Mouse (Mus musculus) forebrain, embryonic 11.5 days (tissue): ENCODE results near the gene Shank2. TPM values are rescaled to one million over a fixed set of nuclear protein-coding genes. Genes with fewer than 3 reads are reported as not detected.

Source experiments
- ATAC-seq: fragments of 200-750 bp; cut with Nextera tagmentation; replicated peaks from 2 replicates; pipeline ENCODE4 v1.8.0; 2017; ENCODE audit warnings: moderate TSS enrichment; ENCODE audit not compliant: low FRiP score
- DNase-seq: peaks from one replicate; pipeline ENCODE4 v3.0.0-alpha.2; 2017; ENCODE audit warnings: low spot score
- H3K27ac ChIP-seq: fragments of 300-500 bp; sonication (generic); 2 replicates; pipeline ENCODE4 v1.5.1; 2014; ENCODE audit warnings: low read depth, low read length
- H3K27me3 ChIP-seq: fragments of 300-500 bp; sonication (generic); 2 replicates; pipeline ENCODE4 v1.6.1; 2014; ENCODE audit warnings: mild to moderate bottlenecking, low read length, mixed read lengths; ENCODE audit not compliant: control insufficient read depth, insufficient read depth
- H3K36me3 ChIP-seq: fragments of 300-500 bp; sonication (generic); 2 replicates; pipeline ENCODE4 v1.6.1; 2014; ENCODE audit warnings: mild to moderate bottlenecking, low read length, moderate library complexity, mixed read lengths; ENCODE audit not compliant: control insufficient read depth, insufficient read depth
- H3K4me1 ChIP-seq: fragments of 300-500 bp; sonication (generic); replicated peaks from 2 replicates; pipeline ENCODE4 v1.6.1; 2014; ENCODE audit warnings: low read length, mixed read lengths; ENCODE audit not compliant: control insufficient read depth, insufficient read depth
- H3K4me2 ChIP-seq: fragments of 300-500 bp; sonication (generic); 2 replicates; pipeline ENCODE4 v1.6.1; 2014; ENCODE audit warnings: low read depth, mild to moderate bottlenecking, low read length, moderate library complexity, mixed read lengths; ENCODE audit not compliant: severe bottlenecking
- H3K4me3 ChIP-seq: fragments of 300-500 bp; sonication (generic); 2 replicates; pipeline ENCODE4 v1.5.1; 2014; ENCODE audit warnings: low read depth, low read length
- H3K9ac ChIP-seq: fragments of 300-500 bp; sonication (generic); 2 replicates; pipeline ENCODE4 v1.6.1; 2014; ENCODE audit warnings: low read length
- H3K9me3 ChIP-seq: fragments of 300-500 bp; sonication (generic); 2 replicates; pipeline ENCODE4 v1.6.1; 2016; ENCODE audit warnings: low read length, mixed read lengths; ENCODE audit not compliant: control insufficient read depth
- WGBS: fragments of 180-500 bp; shearing (Covaris S2); extraction: QIAGEN DNeasy Blood & Tissue Kit; methylation state at CpG from one replicate; pipeline ENCODE4 v1.1.7; 2014; 5-methylcytosine and 5-hydroxymethylcytosine counted together
- polyA plus RNA-seq: library from polyadenylated mRNA; unstranded; fragments of >200 nt; fragmentation: Nextera tagmentation; extraction: Ambion mirVana; gene quantifications from 2 replicates; pipeline ENCODE4 v1.2.1, GENCODE M21; 2014

Gene Shank2
- polyA plus RNA-seq, 1 experiment from 2014 or later, result 2.2 TPM

GRCm38 (mm10) chr7:144441466-144441865 lies 439.7 kb downstream of the Shank2 start:
- no peak overlapping the region for H3K4me3 ChIP-seq
- DNase-seq, result no peak
- H3K4me1 ChIP-seq, result no peaks in the 10 kb centered on the region
- no peak for ATAC-seq
- WGBS, result 93% methylated on average over 11 of the region's 11 CpGs
- peaks cover 18% of the 10 kb centered on the region for H3K36me3 ChIP-seq
- H3K9ac ChIP-seq, result no peak overlapping the region
- no peak overlapping the region for H3K27ac ChIP-seq
- no peak overlapping the region for H3K4me2 ChIP-seq
- no peaks in the 10 kb centered on the region for H3K9me3 ChIP-seq
- no peaks in the 10 kb centered on the region for H3K27me3 ChIP-seq

- DNase-seq (no peak), ATAC-seq (no peak)
- Histone ChIP-seq H3K4me2 (no peak overlapping the region), H3K27ac (no peak overlapping the region), H3K4me3 (no peak overlapping the region), H3K4me1 (no peaks in the 10 kb centered on the region), H3K9ac (no peak overlapping the region), H3K9me3 (no peaks in the 10 kb centered on the region), H3K27me3 (no peaks in the 10 kb centered on the region), H3K36me3 (peaks cover 18% of the 10 kb centered on the region)
- WGBS, result 93% methylated on average over 4 of the region's 4 CpGs
These were observed 440.2 kb downstream of the Shank2 start for GRCm38 (mm10) chr7:144441976-144442375.

GRCm38 (mm10) chr7:144444788-144445187 lies 443.1 kb downstream of the Shank2 start:
- ATAC-seq (no peak), DNase-seq (no peak)
- Histone ChIP-seq H3K9ac (no peak overlapping the region), H3K4me2 (no peak overlapping the region), H3K27me3 (no peaks in the 10 kb centered on the region), H3K4me1 (no peaks in the 10 kb centered on the region), H3K36me3 (peaks cover 11% of the 10 kb centered on the region), H3K9me3 (no peaks in the 10 kb centered on the region), H3K27ac (no peak overlapping the region), H3K4me3 (no peak overlapping the region)
- WGBS, result 91% methylated on average over 7 of the region's 7 CpGs

- no peak for DNase-seq
- 83% methylated on average over 3 of the region's 3 CpGs for WGBS
- Histone ChIP-seq H3K27me3 (no peaks in the 10 kb centered on the region), H3K9me3 (no peaks in the 10 kb centered on the region), H3K27ac (no peak overlapping the region), H3K4me1 (no peaks in the 10 kb centered on the region), H3K4me3 (no peak overlapping the region), H3K9ac (no peak overlapping the region), H3K4me2 (no peak overlapping the region), H3K36me3 (peaks cover 10% of the 10 kb centered on the region)
- no peak for ATAC-seq
These were observed 445.4 kb downstream of the Shank2 start for GRCm38 (mm10) chr7:144447146-144447545.

- Histone ChIP-seq H3K4me2 (no peak overlapping the region), H3K4me3 (no peak overlapping the region), H3K27me3 (no peaks in the 10 kb centered on the region), H3K27ac (no peak overlapping the region), H3K4me1 (no peaks in the 10 kb centered on the region), H3K36me3 (peaks cover 10% of the 10 kb centered on the region), H3K9me3 (no peaks in the 10 kb centered on the region), H3K9ac (no peak overlapping the region)
- DNase-seq, result no peak
- whole genome bisulfite sequencing, result 84% methylated on average over 1 of the region's 1 CpGs
- no peak for ATAC-seq
These were observed 446.5 kb downstream of the Shank2 start for GRCm38 (mm10) chr7:144448186-144448585.

GRCm38 (mm10) chr7:144449637-144450570 lies 448.2 kb downstream of the Shank2 start:
- no peaks in the 10 kb centered on the region for H3K4me1 ChIP-seq
- H3K4me3 ChIP-seq, result no peak overlapping the region
- H3K9ac ChIP-seq, result no peak overlapping the region
- no peaks in the 10 kb centered on the region for H3K27me3 ChIP-seq
- WGBS, result 93% methylated on average over 13 of the region's 13 CpGs
- H3K36me3 ChIP-seq, result peaks cover 12% of the 10 kb centered on the region
- no peak for DNase-seq
- H3K9me3 ChIP-seq, result no peaks in the 10 kb centered on the region
- no peak overlapping the region for H3K4me2 ChIP-seq
- no peak overlapping the region for H3K27ac ChIP-seq
- ATAC-seq, result no peak

GRCm38 (mm10) chr7:144450661-144451060 lies 448.9 kb downstream of the Shank2 start:
- Histone ChIP-seq H3K4me2 (no peak overlapping the region), H3K9me3 (no peaks in the 10 kb centered on the region), H3K4me1 (no peaks in the 10 kb centered on the region), H3K27me3 (no peaks in the 10 kb centered on the region), H3K9ac (no peak overlapping the region), H3K4me3 (no peak overlapping the region), H3K36me3 (peaks cover 9% of the 10 kb centered on the region), H3K27ac (no peak overlapping the region)
- no peak for ATAC-seq
- DNase-seq, result no peak
- WGBS, result 94% methylated on average over 9 of the region's 9 CpGs

GRCm38 (mm10) chr7:144458881-144459280 lies 457.2 kb downstream of the Shank2 start:
- no peak for DNase-seq
- Histone ChIP-seq H3K4me1 (no peaks in the 10 kb centered on the region), H3K4me3 (no peak overlapping the region), H3K9ac (no peak overlapping the region), H3K27ac (no peak overlapping the region), H3K9me3 (no peaks in the 10 kb centered on the region), H3K4me2 (no peak overlapping the region), H3K27me3 (no peaks in the 10 kb centered on the region), H3K36me3 (peaks cover 34% of the 10 kb centered on the region; the same call in 1 of the 2 replicates)
- ATAC-seq, result no peak
- 100% methylated on average over 1 of the region's 1 CpGs for WGBS
